Mouse (Mus musculus): ENCODE results near the gene Rreb1. TPM values are rescaled to one million over a fixed set of nuclear protein-coding genes. Genes with fewer than 3 reads are reported as not detected.

The Rreb1 gene
- polyA plus RNA-seq, 1 experiment from 2014 or later: 3.0 TPM

DNA sequence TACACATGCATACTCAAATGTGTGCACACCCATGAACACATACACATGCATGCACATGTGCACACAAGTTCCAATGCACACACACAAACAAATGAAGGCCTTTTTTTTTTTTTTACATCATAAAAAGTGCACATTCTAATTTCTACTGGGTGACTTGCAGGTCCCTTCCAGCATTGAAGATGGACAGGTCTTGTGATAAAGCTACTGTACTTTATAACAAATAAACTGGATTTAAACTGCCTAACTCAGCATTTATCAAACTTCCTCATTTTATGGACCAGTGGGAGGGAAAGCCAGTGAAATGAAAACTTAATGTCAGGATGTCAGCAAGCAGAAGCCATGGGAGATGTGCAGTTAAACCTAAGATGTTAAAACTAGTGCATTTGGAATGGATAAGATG is 1.5 kb upstream of the Rreb1 start:
- ATAC-seq (ENCODE audit: low read depth): no peak
- Histone ChIP-seq H3K36me3 (ENCODE audit: control insufficient read depth, insufficient read depth, low read length) (no peaks in the 10 kb centered on the region), H3K4me2 (ENCODE audit: low read depth, low read length) (no peak overlapping the region), H3K9me3 (ENCODE audit: control insufficient read depth, low read length) (no peaks in the 10 kb centered on the region), H3K4me3 (ENCODE audit: low read depth, low read length) (no peak overlapping the region), H3K9ac (replicated peaks; ENCODE audit: low read depth, low read length) (no peak overlapping the region), H3K4me1 (ENCODE audit: control insufficient read depth, insufficient read depth, low read length) (peaks cover 12% of the 10 kb centered on the region), H3K27ac (ENCODE audit: low read depth, low read length) (no peak overlapping the region), H3K27me3 (ENCODE audit: control insufficient read depth, insufficient read depth, low read length) (peaks cover 14% of the 10 kb centered on the region)

DNA sequence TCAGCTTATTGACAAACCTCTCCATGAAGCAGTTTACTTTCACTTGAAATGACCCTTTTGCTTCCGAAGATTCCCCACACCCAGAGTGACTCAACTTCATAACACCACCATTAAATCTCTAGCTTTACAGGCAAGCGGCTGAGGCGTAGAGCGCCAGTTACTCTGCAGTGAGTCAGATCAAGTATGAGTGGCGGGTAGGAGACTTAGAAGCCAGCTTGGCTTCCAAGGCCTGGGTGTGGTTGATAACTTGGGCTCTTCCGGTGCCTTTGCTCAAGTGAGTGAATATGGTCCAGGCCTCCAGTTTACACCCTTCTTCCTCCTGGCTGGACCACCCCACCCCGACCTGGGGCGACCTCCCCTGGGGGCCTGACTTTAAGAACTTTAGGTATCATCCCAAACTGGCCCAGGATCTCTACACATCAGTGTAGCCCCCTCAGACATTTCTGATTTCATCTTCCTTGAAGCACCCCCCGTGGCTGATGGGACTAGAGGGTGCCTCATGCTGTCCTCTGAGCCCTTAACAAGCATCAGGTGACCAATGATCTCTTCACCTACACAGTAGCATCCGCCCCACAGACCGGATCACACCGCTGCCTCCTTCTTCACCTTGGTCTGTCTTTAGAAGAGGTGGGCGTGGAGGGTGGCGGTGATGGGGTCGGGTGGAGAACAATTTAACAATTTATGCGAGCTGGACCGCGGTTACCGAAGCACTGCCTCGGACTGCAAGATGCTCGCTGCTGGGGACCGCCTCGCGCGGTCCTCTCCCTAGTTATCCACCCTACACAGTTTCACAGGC is 651 bp upstream of the Rreb1 start:
- Histone ChIP-seq H3K9ac (replicated peaks; ENCODE audit: low read depth, low read length) (peak overlapping the region; percentile 39; the same call in 1 of the 2 replicates), H3K9me3 (ENCODE audit: control insufficient read depth, low read length) (no peaks in the 10 kb centered on the region), H3K4me3 (ENCODE audit: low read depth, low read length) (peak overlapping the region; percentile 46), H3K27ac (ENCODE audit: low read depth, low read length) (no peak overlapping the region), H3K27me3 (ENCODE audit: control insufficient read depth, insufficient read depth, low read length) (peaks cover 14% of the 10 kb centered on the region), H3K36me3 (ENCODE audit: control insufficient read depth, insufficient read depth, low read length) (no peaks in the 10 kb centered on the region), H3K4me2 (ENCODE audit: low read depth, low read length) (peak overlapping the region; percentile 100), H3K4me1 (ENCODE audit: control insufficient read depth, insufficient read depth, low read length) (peaks cover 12% of the 10 kb centered on the region)
- ATAC-seq (ENCODE audit: low read depth): peak; percentile 48
- 20% methylated on average over 25 of the region's 25 CpGs for WGBS

- Histone ChIP-seq H3K4me1 (ENCODE audit: control insufficient read depth, insufficient read depth, low read length) (peaks cover 12% of the 10 kb centered on the region), H3K4me2 (ENCODE audit: low read depth, low read length) (peak overlapping the region; percentile 100), H3K9ac (replicated peaks; ENCODE audit: low read depth, low read length) (peak overlapping the region; percentile 39; the same call in 1 of the 2 replicates), H3K4me3 (ENCODE audit: low read depth, low read length) (peak overlapping the region; percentile 46), H3K36me3 (ENCODE audit: control insufficient read depth, insufficient read depth, low read length) (no peaks in the 10 kb centered on the region), H3K9me3 (ENCODE audit: control insufficient read depth, low read length) (no peaks in the 10 kb centered on the region), H3K27me3 (ENCODE audit: control insufficient read depth, insufficient read depth, low read length) (peaks cover 14% of the 10 kb centered on the region), H3K27ac (ENCODE audit: low read depth, low read length) (no peak overlapping the region)
- peak; percentile 69 for ATAC-seq (ENCODE audit: low read depth)
- under 1% methylated on average over 33 of the region's 33 CpGs for WGBS
Observed at GRCm38 (mm10) chr13:37778594-37779231, 513 bp downstream of the Rreb1 start.

DNA sequence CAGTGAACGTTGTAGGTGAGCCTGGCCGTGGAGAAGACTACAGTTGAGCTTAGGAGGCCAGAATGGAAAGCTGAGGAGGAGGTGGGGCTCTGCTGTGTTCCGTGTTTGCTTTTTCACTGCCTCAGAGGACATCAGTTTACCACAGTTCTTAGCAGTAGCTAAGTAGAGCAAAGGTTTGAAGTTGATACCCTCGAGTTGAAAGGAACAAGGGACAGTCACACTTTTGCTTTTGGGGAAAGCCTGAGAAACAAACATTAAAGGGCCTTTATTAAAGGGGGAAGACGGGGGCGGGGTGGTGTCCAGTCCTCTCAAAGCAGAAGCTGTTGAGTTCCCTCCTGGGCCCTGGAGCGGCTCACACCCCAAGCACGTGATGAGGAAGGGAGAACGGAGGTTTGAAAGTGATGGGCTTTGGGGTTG is 1.1 kb downstream of the Rreb1 start:
- peaks cover 12% of the 10 kb centered on the region for H3K4me1 ChIP-seq (ENCODE audit: control insufficient read depth, insufficient read depth, low read length)
- ATAC-seq (ENCODE audit: low read depth): peak; percentile 32; the same call in 1 of the 2 replicates
- no peak overlapping the region for H3K27ac ChIP-seq (ENCODE audit: low read depth, low read length)
- no peaks in the 10 kb centered on the region for H3K9me3 ChIP-seq (ENCODE audit: control insufficient read depth, low read length)
- H3K4me2 ChIP-seq (ENCODE audit: low read depth, low read length): peak overlapping the region; percentile 100
- H3K9ac ChIP-seq (replicated peaks; ENCODE audit: low read depth, low read length): no peak overlapping the region
- 1% methylated on average over 9 of the region's 9 CpGs for WGBS
- H3K36me3 ChIP-seq (ENCODE audit: control insufficient read depth, insufficient read depth, low read length): no peaks in the 10 kb centered on the region
- peak overlapping the region; percentile 46; the same call in 1 of the 2 replicates for H3K4me3 ChIP-seq (ENCODE audit: low read depth, low read length)
- H3K27me3 ChIP-seq (ENCODE audit: control insufficient read depth, insufficient read depth, low read length): peaks cover 14% of the 10 kb centered on the region

- peaks cover 12% of the 10 kb centered on the region for H3K4me1 ChIP-seq (ENCODE audit: control insufficient read depth, insufficient read depth, low read length)
- no peaks in the 10 kb centered on the region for H3K36me3 ChIP-seq (ENCODE audit: control insufficient read depth, insufficient read depth, low read length)
- no peak for ATAC-seq (ENCODE audit: low read depth)
- peaks cover 14% of the 10 kb centered on the region for H3K27me3 ChIP-seq (ENCODE audit: control insufficient read depth, insufficient read depth, low read length)
- no peak overlapping the region for H3K4me3 ChIP-seq (ENCODE audit: low read depth, low read length)
- WGBS: 80% methylated on average over 2 of the region's 2 CpGs
- no peak overlapping the region for H3K27ac ChIP-seq (ENCODE audit: low read depth, low read length)
- no peaks in the 10 kb centered on the region for H3K9me3 ChIP-seq (ENCODE audit: control insufficient read depth, low read length)
- no peak overlapping the region for H3K9ac ChIP-seq (replicated peaks; ENCODE audit: low read depth, low read length)
- H3K4me2 ChIP-seq (ENCODE audit: low read depth, low read length): no peak overlapping the region
Observed at GRCm38 (mm10) chr13:37781557-37781956, 3.4 kb downstream of the Rreb1 start.

GRCm38 (mm10) chr13:37782144-37782543 is 3.9 kb downstream of the Rreb1 start:
- 90% methylated on average over 6 of the region's 6 CpGs for WGBS
- Histone ChIP-seq H3K27me3 (ENCODE audit: control insufficient read depth, insufficient read depth, low read length) (peaks cover 14% of the 10 kb centered on the region), H3K27ac (ENCODE audit: low read depth, low read length) (no peak overlapping the region), H3K4me1 (ENCODE audit: control insufficient read depth, insufficient read depth, low read length) (peaks cover 12% of the 10 kb centered on the region), H3K36me3 (ENCODE audit: control insufficient read depth, insufficient read depth, low read length) (no peaks in the 10 kb centered on the region), H3K4me3 (ENCODE audit: low read depth, low read length) (no peak overlapping the region), H3K9ac (replicated peaks; ENCODE audit: low read depth, low read length) (no peak overlapping the region), H3K4me2 (ENCODE audit: low read depth, low read length) (no peak overlapping the region), H3K9me3 (ENCODE audit: control insufficient read depth, low read length) (no peaks in the 10 kb centered on the region)
- ATAC-seq (ENCODE audit: low read depth): no peak

GRCm38 (mm10) chr13:37783676-37784075 is 5.5 kb downstream of the Rreb1 start:
- WGBS: 92% methylated on average over 6 of the region's 6 CpGs
- Histone ChIP-seq H3K9ac (replicated peaks; ENCODE audit: low read depth, low read length) (no peak overlapping the region), H3K4me1 (ENCODE audit: control insufficient read depth, insufficient read depth, low read length) (peaks cover 3% of the 10 kb centered on the region), H3K27ac (ENCODE audit: low read depth, low read length) (no peak overlapping the region), H3K36me3 (ENCODE audit: control insufficient read depth, insufficient read depth, low read length) (no peaks in the 10 kb centered on the region), H3K27me3 (ENCODE audit: control insufficient read depth, insufficient read depth, low read length) (peaks cover 3% of the 10 kb centered on the region), H3K4me3 (ENCODE audit: low read depth, low read length) (no peak overlapping the region), H3K4me2 (ENCODE audit: low read depth, low read length) (no peak overlapping the region), H3K9me3 (ENCODE audit: control insufficient read depth, low read length) (no peaks in the 10 kb centered on the region)
- ATAC-seq (ENCODE audit: low read depth): no peak

DNA sequence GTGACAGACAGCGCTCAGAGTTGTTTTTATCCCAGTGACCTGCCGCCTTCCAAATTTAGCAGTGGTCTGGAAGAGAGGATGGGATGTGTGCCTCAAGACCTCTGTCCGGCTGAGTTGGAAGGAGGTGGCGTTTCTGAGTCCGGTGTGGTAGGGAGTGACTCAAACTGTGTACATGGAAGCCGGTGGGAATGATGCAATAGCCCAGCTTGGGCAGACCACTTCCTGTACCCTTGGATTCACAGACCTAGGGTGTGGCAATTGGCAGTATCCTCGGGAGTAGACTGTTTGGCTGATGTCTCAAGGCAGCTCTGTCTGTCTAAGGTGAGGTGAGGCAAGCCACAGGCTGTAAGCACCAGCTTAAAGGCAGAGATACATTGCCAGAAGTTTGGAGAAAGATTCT is 6.0 kb downstream of the Rreb1 start:
- Histone ChIP-seq H3K4me1 (ENCODE audit: control insufficient read depth, insufficient read depth, low read length) (no peaks in the 10 kb centered on the region), H3K27ac (ENCODE audit: low read depth, low read length) (no peak overlapping the region), H3K4me3 (ENCODE audit: low read depth, low read length) (no peak overlapping the region), H3K4me2 (ENCODE audit: low read depth, low read length) (no peak overlapping the region), H3K9ac (replicated peaks; ENCODE audit: low read depth, low read length) (no peak overlapping the region), H3K9me3 (ENCODE audit: control insufficient read depth, low read length) (no peaks in the 10 kb centered on the region), H3K36me3 (ENCODE audit: control insufficient read depth, insufficient read depth, low read length) (no peaks in the 10 kb centered on the region), H3K27me3 (ENCODE audit: control insufficient read depth, insufficient read depth, low read length) (no peaks in the 10 kb centered on the region)
- ATAC-seq (ENCODE audit: low read depth): no peak
- 88% methylated on average over 7 of the region's 7 CpGs for WGBS

DNA sequence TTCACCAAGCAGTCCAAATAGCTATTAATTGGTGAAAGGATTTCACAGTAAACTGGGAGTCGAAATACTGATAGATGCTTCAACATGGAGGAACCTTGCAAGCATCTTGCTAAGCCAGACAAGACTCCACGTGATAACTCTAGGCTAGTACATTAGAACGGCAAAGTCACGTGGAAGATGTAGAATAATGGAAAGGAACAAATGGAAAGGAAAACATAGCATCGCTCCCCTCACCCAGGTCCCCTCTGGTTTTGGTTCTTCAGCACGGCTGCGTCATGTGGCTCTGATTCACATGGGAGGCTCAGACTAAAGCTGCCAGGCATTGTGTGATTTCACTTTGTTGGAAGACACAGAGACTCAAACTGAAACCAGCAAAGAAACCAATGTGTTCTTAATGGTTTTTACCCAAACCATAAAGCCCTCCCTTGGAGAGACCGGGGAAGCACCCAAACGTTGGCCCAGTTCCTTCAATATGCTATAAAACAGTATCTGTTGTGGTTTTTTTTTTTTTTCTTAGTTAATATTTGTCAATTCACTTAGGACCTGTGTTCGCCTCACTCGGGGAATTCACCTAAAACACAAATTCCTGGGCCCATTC is 14.6 kb downstream of the Rreb1 start:
- Histone ChIP-seq H3K9ac (replicated peaks; ENCODE audit: low read depth, low read length) (no peak overlapping the region), H3K27me3 (ENCODE audit: control insufficient read depth, insufficient read depth, low read length) (no peaks in the 10 kb centered on the region), H3K9me3 (ENCODE audit: control insufficient read depth, low read length) (no peaks in the 10 kb centered on the region), H3K4me1 (ENCODE audit: control insufficient read depth, insufficient read depth, low read length) (no peaks in the 10 kb centered on the region), H3K4me3 (ENCODE audit: low read depth, low read length) (no peak overlapping the region), H3K27ac (ENCODE audit: low read depth, low read length) (no peak overlapping the region), H3K4me2 (ENCODE audit: low read depth, low read length) (no peak overlapping the region), H3K36me3 (ENCODE audit: control insufficient read depth, insufficient read depth, low read length) (no peaks in the 10 kb centered on the region)
- 91% methylated on average over 11 of the region's 11 CpGs for WGBS
- ATAC-seq (ENCODE audit: low read depth): no peak
